Mouse (Mus musculus): ENCODE data around the gene Il1rl1. TPM values are rescaled to one million over a fixed set of nuclear protein-coding genes. Genes with fewer than 3 reads are reported as not detected.

Il1rl1 gene
- polyA plus RNA-seq, 1 experiment from 2014 or later = 8.6 TPM

GRCm38 (mm10) chr1:40392535-40392934, 36.8 kb upstream of the Il1rl1 start:
- Histone ChIP-seq H3K4me3 (ENCODE audit: low read depth, low read length) (no peak overlapping the region), H3K4me1 (replicated peaks; ENCODE audit: control insufficient read depth, insufficient read depth, low read length) (no peaks in the 10 kb centered on the region), H3K27me3 (replicated peaks; ENCODE audit: control insufficient read depth, insufficient read depth, low read length) (no peaks in the 10 kb centered on the region), H3K9me3 (ENCODE audit: control insufficient read depth) (no peaks in the 10 kb centered on the region), H3K4me2 (replicated peaks; ENCODE audit: low read depth) (no peak overlapping the region), H3K36me3 (ENCODE audit: control insufficient read depth, insufficient read depth) (no peaks in the 10 kb centered on the region), H3K27ac (ENCODE audit: low read depth, low read length) (no peak overlapping the region), H3K9ac (ENCODE audit: low read depth, low read length) (no peak overlapping the region)
- no peak for TF ChIP-seq CTCF (IDR thresholded peaks at IDR 0.05; ENCODE audit: low read depth)
- no peak for ATAC-seq
- 82% methylated on average over 6 of the region's 6 CpGs for WGBS

GRCm38 (mm10) chr1:40393214-40393613, 36.2 kb upstream of the Il1rl1 start:
- Histone ChIP-seq H3K27ac (ENCODE audit: low read depth, low read length) (no peak overlapping the region), H3K4me2 (replicated peaks; ENCODE audit: low read depth) (no peak overlapping the region), H3K9ac (ENCODE audit: low read depth, low read length) (no peak overlapping the region), H3K4me3 (ENCODE audit: low read depth, low read length) (no peak overlapping the region), H3K4me1 (replicated peaks; ENCODE audit: control insufficient read depth, insufficient read depth, low read length) (no peaks in the 10 kb centered on the region), H3K9me3 (ENCODE audit: control insufficient read depth) (no peaks in the 10 kb centered on the region), H3K27me3 (replicated peaks; ENCODE audit: control insufficient read depth, insufficient read depth, low read length) (no peaks in the 10 kb centered on the region), H3K36me3 (ENCODE audit: control insufficient read depth, insufficient read depth) (no peaks in the 10 kb centered on the region)
- no peak for TF ChIP-seq CTCF (IDR thresholded peaks at IDR 0.05; ENCODE audit: low read depth)
- WGBS = 84% methylated on average over 7 of the region's 7 CpGs
- ATAC-seq = no peak

GRCm38 (mm10) chr1:40399639-40400038, 29.7 kb upstream of the Il1rl1 start:
- Histone ChIP-seq H3K4me3 (ENCODE audit: low read depth, low read length) (no peak overlapping the region), H3K4me1 (replicated peaks; ENCODE audit: control insufficient read depth, insufficient read depth, low read length) (no peaks in the 10 kb centered on the region), H3K9ac (ENCODE audit: low read depth, low read length) (no peak overlapping the region), H3K27me3 (replicated peaks; ENCODE audit: control insufficient read depth, insufficient read depth, low read length) (no peaks in the 10 kb centered on the region), H3K27ac (ENCODE audit: low read depth, low read length) (no peak overlapping the region), H3K36me3 (ENCODE audit: control insufficient read depth, insufficient read depth) (no peaks in the 10 kb centered on the region), H3K9me3 (ENCODE audit: control insufficient read depth) (no peaks in the 10 kb centered on the region), H3K4me2 (replicated peaks; ENCODE audit: low read depth) (no peak overlapping the region)
- TF ChIP-seq CTCF (IDR thresholded peaks at IDR 0.05; ENCODE audit: low read depth) = no peak
- ATAC-seq = no peak
- WGBS = 90% methylated on average over 6 of the region's 6 CpGs

GRCm38 (mm10) chr1:40404682-40405081, 24.7 kb upstream of the Il1rl1 start:
- no peaks in the 10 kb centered on the region for H3K9me3 ChIP-seq (ENCODE audit: control insufficient read depth)
- no peak overlapping the region for H3K4me2 ChIP-seq (replicated peaks; ENCODE audit: low read depth)
- TF ChIP-seq CTCF (IDR thresholded peaks at IDR 0.05; ENCODE audit: low read depth) = no peak
- no peaks in the 10 kb centered on the region for H3K27me3 ChIP-seq (replicated peaks; ENCODE audit: control insufficient read depth, insufficient read depth, low read length)
- no peaks in the 10 kb centered on the region for H3K4me1 ChIP-seq (replicated peaks; ENCODE audit: control insufficient read depth, insufficient read depth, low read length)
- H3K4me3 ChIP-seq (ENCODE audit: low read depth, low read length) = no peak overlapping the region
- H3K27ac ChIP-seq (ENCODE audit: low read depth, low read length) = no peak overlapping the region
- no peak for ATAC-seq
- H3K36me3 ChIP-seq (ENCODE audit: control insufficient read depth, insufficient read depth) = no peaks in the 10 kb centered on the region
- WGBS = 70% methylated on average over 7 of the region's 7 CpGs
- no peak overlapping the region for H3K9ac ChIP-seq (ENCODE audit: low read depth, low read length)

- ATAC-seq = no peak
- H3K9ac ChIP-seq (ENCODE audit: low read depth, low read length) = no peak overlapping the region
- WGBS = 65% methylated on average over 1 of the region's 1 CpGs
Measured at GRCm38 (mm10) chr1:40409882-40410281, 19.5 kb upstream of the Il1rl1 start.

GRCm38 (mm10) chr1:40413039-40413438, 16.3 kb upstream of the Il1rl1 start:
- H3K9ac ChIP-seq (ENCODE audit: low read depth, low read length) = no peak overlapping the region
- no peaks in the 10 kb centered on the region for H3K36me3 ChIP-seq (ENCODE audit: control insufficient read depth, insufficient read depth)
- no peak overlapping the region for H3K4me2 ChIP-seq (replicated peaks; ENCODE audit: low read depth)
- WGBS = 94% methylated on average over 1 of the region's 1 CpGs
- ATAC-seq = no peak
- H3K27me3 ChIP-seq (replicated peaks; ENCODE audit: control insufficient read depth, insufficient read depth, low read length) = no peaks in the 10 kb centered on the region
- no peak overlapping the region for H3K27ac ChIP-seq (ENCODE audit: low read depth, low read length)
- no peaks in the 10 kb centered on the region for H3K9me3 ChIP-seq (ENCODE audit: control insufficient read depth)
- H3K4me3 ChIP-seq (ENCODE audit: low read depth, low read length) = no peak overlapping the region
- no peak for TF ChIP-seq CTCF (IDR thresholded peaks at IDR 0.05; ENCODE audit: low read depth)
- H3K4me1 ChIP-seq (replicated peaks; ENCODE audit: control insufficient read depth, insufficient read depth, low read length) = no peaks in the 10 kb centered on the region

More at GRCm38 (mm10) chr1:40409882-40410281, 19.5 kb upstream of the Il1rl1 start:
- Histone ChIP-seq H3K4me2 (replicated peaks; ENCODE audit: low read depth) (no peak overlapping the region), H3K4me1 (replicated peaks; ENCODE audit: control insufficient read depth, insufficient read depth, low read length) (no peaks in the 10 kb centered on the region), H3K4me3 (ENCODE audit: low read depth, low read length) (no peak overlapping the region), H3K27me3 (replicated peaks; ENCODE audit: control insufficient read depth, insufficient read depth, low read length) (no peaks in the 10 kb centered on the region), H3K36me3 (ENCODE audit: control insufficient read depth, insufficient read depth) (no peaks in the 10 kb centered on the region), H3K9me3 (ENCODE audit: control insufficient read depth) (no peaks in the 10 kb centered on the region), H3K27ac (ENCODE audit: low read depth, low read length) (no peak overlapping the region)
- TF ChIP-seq CTCF (IDR thresholded peaks at IDR 0.05; ENCODE audit: low read depth) = no peak

GRCm38 (mm10) chr1:40414276-40414675, 15.1 kb upstream of the Il1rl1 start:
- WGBS = 82% methylated on average over 7 of the region's 7 CpGs
- Histone ChIP-seq H3K4me2 (replicated peaks; ENCODE audit: low read depth) (no peak overlapping the region), H3K27me3 (replicated peaks; ENCODE audit: control insufficient read depth, insufficient read depth, low read length) (no peaks in the 10 kb centered on the region), H3K4me3 (ENCODE audit: low read depth, low read length) (no peak overlapping the region), H3K4me1 (replicated peaks; ENCODE audit: control insufficient read depth, insufficient read depth, low read length) (no peaks in the 10 kb centered on the region), H3K9ac (ENCODE audit: low read depth, low read length) (no peak overlapping the region), H3K27ac (ENCODE audit: low read depth, low read length) (no peak overlapping the region), H3K36me3 (ENCODE audit: control insufficient read depth, insufficient read depth) (no peaks in the 10 kb centered on the region), H3K9me3 (ENCODE audit: control insufficient read depth) (no peaks in the 10 kb centered on the region)
- ATAC-seq = no peak
- no peak for TF ChIP-seq CTCF (IDR thresholded peaks at IDR 0.05; ENCODE audit: low read depth)
